Mouse (Mus musculus) gastrocnemius, postnatal 36 days (tissue): ENCODE results near the gene Gm21256. TPM values are rescaled to one million over a fixed set of nuclear protein-coding genes. Genes with fewer than 3 reads are reported as not detected.
"Not testable (repeated sequence)": the region's sequence is repeated elsewhere in the genome, so short reads cannot be mapped to it uniquely, and the experiment has no call there.

Experiments
- DNase-seq, 2 experiments: peaks; one replicate each; pipeline ENCODE4 v3.0.0; 2022
- intact Hi-C: fragments of 180-260 bp; cut with DNase I; formaldehyde crosslinking; loops from one replicate; pipeline ENCODE4 v1.15.1; 2025
- long read RNA-seq, 2 experiments: library from polyadenylated mRNA; stranded (forward); transcript quantifications; one replicate each; pipeline ENCODE4 v2.0.0; 2021
- total RNA-seq, 2 experiments: library from RNA; stranded (reverse); gene quantifications; 2 replicates each; pipeline ENCODE4 v1.2.3; 2021

The Gm21256 gene
- not detected for total RNA-seq
- long read RNA-seq, experiment 1 = 0 reads
- long read RNA-seq, experiment 2 = 0 reads

- DNase-seq, intact Hi-C loops: not testable (repeated sequence)
Observed at GRCm38 (mm10) chrY:47450660-47451059, at the start of gene Gm21256. Gene Gm21256, plus strand, starts transcription at chrY:47450960.

Other genes with a start within 250 kb of the Gm21256 start
- gene Gm21170, start 240.1 kb downstream of the Gm21256 start, total RNA-seq = not detected